Mouse (Mus musculus) liver, adult (tissue): ENCODE results near the gene Trpv3.

Experiments used
- GATA4 ChIP-seq: IDR thresholded peaks from 2 replicates; pipeline ENCODE4 v1.6.1; 2014; ENCODE audit warnings: mild to moderate bottlenecking, low read length; ENCODE audit not compliant: insufficient replicate concordance

Gene Trpv3

DNA sequence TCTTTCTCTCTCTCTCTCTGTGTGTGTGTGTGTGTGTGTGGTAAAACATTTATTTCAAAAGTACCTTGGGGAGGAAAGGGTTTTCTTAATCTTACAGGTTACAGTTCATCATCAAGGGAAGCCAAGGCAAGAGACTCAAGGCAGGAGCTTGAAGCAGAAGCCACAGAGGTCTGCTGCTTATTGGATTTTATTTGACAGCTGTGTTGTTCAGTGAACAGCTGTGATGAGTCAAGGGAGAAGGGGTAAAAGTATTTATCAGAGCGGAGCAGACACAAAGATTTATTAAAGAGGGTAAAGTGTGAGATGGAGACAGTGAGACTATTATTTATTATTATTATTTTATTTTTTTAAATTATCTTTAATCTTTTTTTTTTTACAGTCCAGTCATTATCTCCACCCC is 5.8 kb upstream of the Trpv3 start:
- no peak for TF ChIP-seq GATA4

GRCm38 (mm10) chr11:73274821-73275220 is 7.6 kb downstream of the Trpv3 start:
- TF ChIP-seq GATA4: no peak

DNA sequence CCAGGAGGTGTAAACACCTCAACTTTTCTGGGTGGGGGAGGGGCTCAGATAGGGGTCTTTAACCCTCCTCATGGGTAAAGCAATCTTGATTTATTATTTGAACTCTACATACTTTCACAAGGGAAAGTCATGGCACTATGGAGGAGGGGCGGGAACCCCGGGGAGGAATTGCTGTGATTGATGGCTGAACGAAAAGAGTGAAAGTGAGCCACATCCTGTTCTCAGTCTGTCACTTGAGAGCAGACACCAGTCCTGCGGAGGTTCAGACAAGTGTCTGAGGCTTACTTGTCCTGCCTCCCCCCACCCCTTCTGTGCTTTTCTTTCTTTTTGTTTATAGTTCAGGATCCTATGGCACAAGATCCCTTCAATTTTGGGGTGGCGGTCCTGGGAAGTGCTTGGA is 13.5 kb downstream of the Trpv3 start:
- no peak for TF ChIP-seq GATA4

DNA sequence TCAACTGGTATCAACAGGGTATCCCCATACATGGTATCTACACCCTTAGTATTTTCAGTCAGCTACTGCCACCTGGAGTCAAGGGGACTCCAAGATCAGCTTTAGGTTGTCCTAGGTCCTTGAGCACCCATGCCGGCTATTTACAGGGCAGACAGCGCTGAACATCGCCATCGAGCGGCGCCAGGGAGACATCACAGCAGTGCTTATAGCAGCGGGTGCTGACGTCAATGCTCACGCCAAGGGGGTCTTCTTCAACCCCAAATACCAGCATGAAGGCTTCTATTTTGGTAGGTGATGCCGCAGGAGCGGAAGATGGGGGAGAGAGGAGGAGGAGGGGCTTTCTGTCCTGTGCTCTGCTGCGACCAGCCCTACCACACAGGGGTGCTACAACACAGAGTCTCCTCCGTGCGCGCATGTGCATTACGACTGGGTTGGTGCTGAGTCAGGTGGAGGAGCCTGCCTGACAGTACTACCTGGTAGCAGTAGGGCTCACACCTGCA is 14.4 kb downstream of the Trpv3 start:
- no peak for TF ChIP-seq GATA4

DNA sequence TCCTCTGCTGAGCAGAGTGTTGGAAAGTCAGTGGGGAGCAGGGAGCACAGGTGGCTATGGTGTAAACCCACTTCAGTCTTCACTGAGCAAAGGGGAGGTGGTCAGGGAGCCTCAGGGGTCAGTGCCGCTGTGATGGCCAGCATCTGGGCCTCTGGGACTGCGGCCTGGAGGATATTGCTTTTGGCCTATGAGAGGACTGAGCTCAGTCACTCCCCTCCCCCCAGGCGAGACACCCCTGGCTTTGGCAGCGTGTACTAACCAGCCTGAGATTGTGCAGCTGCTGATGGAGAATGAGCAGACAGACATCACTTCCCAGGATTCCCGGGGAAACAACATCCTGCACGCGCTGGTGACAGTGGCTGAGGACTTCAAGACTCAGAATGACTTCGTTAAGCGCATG is 16.2 kb downstream of the Trpv3 start:
- no peak for TF ChIP-seq GATA4

- no peak for TF ChIP-seq GATA4
Measured at GRCm38 (mm10) chr11:73283926-73284325, 16.7 kb downstream of the Trpv3 start.

- no peak for TF ChIP-seq GATA4
Measured at GRCm38 (mm10) chr11:73284351-73284750, 17.2 kb downstream of the Trpv3 start.

GRCm38 (mm10) chr11:73289621-73290020 is 22.4 kb downstream of the Trpv3 start:
- no peak for TF ChIP-seq GATA4

GRCm38 (mm10) chr11:73303123-73303522 is 35.9 kb downstream of the Trpv3 start:
- TF ChIP-seq GATA4: no peak

- TF ChIP-seq GATA4: no peak
Measured at GRCm38 (mm10) chr11:73315961-73316360, 48.8 kb downstream of the Trpv3 start.

DNA sequence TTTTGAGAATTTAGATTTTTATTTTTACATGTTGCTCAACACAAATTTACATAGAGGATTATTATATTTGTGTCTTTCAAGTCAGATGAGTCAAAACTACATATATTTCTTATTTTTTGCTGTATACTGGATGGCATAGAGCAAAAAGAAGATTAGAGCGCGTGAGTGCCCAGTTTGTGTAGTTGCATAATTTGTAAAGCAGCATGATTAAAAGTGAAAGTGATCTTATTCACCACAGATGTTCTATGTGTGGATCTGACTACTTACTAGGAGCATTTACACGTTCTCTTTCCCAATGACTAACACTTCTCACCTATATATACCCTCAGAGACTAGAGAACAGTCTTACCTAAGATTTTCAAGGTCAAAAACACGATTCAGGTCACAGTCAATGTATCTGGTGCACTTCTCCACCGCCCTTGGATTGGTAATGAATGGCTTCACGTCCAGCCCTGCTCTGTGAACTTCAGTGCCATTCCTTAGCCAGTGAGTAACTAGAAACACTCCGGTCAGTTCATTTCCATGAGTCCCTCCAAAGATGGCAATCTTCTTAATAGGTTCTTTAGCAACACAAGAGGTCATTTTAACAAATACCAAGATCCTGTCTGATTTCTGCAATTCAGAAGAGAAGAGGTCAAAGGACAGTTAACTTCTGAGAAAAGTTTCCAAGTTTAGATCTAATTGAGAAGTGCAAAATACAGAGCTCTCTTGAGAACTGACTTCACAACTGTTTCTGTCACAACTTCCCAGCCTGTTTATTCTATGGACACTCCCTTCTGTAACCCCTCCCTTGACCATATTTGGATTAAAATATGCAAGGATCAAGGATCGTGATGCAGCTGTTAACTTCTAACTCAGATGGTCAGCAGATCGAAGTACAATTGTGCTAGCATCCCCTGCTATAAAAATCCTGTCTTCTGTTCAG is 57.0 kb downstream of the Trpv3 start:
- TF ChIP-seq GATA4: no peak

DNA sequence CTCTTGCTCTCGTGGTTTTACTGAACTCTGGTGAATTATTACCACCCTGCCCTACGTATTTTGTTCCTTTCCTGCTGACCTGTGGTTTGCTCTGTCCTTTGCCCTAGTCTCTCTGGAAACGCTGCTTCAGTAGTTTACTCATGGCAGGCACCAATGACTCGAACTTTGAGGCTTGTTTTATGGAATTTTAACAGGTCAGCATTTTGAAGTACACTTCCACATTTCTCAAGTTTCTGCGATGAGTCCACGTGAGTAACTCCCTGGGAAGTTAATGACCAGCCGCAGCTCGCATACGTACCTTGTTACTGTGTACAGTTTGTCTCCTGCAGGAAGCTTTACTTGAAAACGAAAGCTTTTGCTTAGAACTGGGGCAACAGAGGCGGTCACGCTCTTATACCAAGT is 59.3 kb downstream of the Trpv3 start:
- no peak for TF ChIP-seq GATA4

GRCm38 (mm10) chr11:73327361-73327760 is 60.2 kb downstream of the Trpv3 start:
- no peak for TF ChIP-seq GATA4

DNA sequence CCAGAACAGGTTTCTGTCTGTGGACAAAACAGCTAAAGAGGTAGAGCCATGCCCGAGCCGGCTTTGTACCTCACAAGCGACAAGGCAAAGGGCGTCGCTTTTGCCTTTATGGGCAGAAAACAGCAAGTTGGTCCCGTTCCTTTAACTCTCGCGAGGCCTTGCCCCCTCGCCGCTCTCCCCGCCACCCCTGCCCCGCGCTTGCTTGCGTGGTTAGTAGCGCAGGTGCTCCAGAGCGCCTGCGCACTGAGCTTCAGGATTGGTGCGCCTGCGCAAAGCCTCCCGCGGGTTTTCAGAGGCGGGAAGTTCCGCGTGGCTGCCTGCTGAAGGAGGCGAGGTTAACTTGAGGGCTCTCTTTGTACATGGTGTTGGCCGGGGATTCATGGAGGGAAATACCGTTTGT is 62.3 kb downstream of the Trpv3 start, which contains the start of the genes Aspa, Gm49340 and Spata22:
TSS of gene Aspa (minus strand) at position 155 of the 400 bp plus-strand sequence.
TSS of gene Gm49340 (plus strand) at position 300 of the 400 bp plus-strand sequence.
TSS of gene Spata22 (plus strand) at position 300 of the 400 bp plus-strand sequence.
- TF ChIP-seq GATA4: no peak

GRCm38 (mm10) chr11:73333357-73333756 is 66.2 kb downstream of the Trpv3 start:
- no peak for TF ChIP-seq GATA4

DNA sequence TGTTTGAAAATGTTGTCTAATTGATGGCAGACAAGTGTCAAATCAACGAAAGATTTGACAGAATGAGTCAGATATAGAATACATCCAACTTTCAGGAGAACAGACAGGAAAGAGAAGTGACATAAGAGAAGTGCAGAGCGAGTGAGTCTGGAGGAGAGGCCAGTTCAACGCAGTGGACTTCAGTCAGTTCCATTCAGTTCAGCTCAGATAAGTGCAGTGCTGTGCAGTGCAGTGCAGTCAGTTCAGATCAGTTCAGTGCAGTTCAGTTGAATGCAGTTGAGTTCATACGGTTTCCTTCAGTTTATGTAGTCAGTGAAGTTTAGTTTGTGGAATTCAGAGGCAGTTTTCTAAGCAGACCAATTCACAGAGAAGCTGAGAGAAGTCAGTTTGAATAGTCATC is 69.7 kb downstream of the Trpv3 start:
- TF ChIP-seq GATA4: no peak
